Mouse (Mus musculus): Measurements from ENCODE around the gene Clrn3. TPM values are rescaled to one million over a fixed set of nuclear protein-coding genes. Genes with fewer than 3 reads are reported as not detected.
"Not testable (repeated sequence)": the region's sequence is repeated elsewhere in the genome, so short reads cannot be mapped to it uniquely, and the experiment has no call there.

The Clrn3 gene
- polyA plus RNA-seq, 1 experiment from 2014 or later, result 0.13 TPM

DNA sequence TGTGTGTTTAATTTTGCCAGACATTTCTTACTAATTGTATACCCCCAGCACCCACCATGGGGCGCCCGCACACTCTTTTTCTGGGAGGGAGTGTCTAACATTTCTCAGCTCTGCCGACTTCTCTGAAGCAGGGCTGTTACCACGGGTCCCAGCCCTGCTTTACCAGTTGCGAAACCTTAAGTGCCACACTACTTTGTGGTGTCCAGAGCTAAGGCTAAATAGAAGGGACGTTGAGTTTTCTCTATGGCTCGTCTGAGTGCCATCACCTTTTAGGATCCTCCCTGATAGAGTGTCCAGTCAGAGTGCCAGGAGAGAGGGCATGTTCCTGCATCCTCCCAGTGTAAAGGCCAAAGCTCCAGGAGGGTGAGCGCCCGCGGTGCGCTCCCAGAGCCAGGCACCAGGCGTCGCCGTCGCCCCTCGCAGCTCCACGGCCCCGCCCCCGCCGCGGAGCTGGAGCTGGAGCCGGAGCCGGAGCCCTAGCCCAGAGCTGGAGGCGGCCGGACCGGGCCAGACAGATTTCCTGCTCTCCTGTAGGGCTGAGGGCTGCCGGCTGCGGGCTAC, 9.0 kb upstream of the Clrn3 start, which contains the start of gene Ptpre:
Gene Ptpre (plus strand): TSS at position 141 of the 561 bp plus-strand sequence.
- peak; percentile 81 for DNase-seq (ENCODE audit: low spot score)

DNA sequence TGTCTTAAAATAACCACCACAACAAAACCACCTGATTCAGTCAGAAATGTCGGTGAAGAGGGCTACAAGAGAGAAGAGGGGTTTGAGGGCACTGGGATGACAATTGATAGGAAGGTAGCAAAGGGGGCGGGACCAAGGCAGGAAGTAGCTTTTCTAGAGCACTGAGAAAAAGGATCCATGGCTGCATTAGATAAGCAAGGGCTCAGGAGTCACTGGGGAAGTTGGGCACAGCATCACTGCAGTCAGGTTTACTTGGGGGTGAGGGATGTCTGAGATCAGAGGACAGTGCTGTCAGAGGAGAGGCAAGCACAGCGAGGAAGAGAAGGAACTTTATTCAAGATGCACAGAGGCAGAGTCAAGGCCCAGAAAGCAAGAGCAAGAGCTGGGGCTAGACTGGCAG, 7.5 kb upstream of the Clrn3 start:
- DNase-seq (ENCODE audit: low spot score), result no peak

DNA sequence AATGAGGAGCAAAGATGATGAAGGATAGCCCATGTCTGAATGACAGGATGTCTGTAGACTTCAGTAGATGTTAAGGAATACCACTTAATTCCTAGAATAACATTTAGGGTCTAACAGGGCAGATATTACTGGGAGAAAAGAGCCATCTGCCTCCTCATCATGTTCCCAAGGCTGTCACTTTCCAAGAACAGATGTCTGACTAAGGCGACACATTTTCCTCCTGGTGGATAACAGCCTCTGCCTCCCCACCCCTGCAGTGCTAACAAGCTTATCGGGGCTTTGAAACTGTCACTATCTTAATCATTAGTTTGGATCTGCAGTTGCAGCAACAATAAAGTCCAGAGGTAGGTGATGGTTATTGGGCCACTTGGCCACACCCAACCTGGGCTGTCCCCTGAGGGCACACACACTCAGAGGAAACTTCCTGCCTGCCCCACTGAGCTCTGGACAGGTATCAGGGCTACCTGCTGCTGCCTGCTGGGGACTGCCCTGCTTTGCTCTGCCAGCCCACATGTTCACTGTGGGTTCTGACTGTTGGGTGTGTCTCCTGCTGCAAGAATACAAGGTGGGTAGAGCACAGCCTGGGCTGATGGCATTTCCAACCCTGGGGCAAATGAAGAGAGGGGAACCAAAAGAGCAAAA, 6.2 kb upstream of the Clrn3 start:
- DNase-seq (ENCODE audit: low spot score), result no peak

DNA sequence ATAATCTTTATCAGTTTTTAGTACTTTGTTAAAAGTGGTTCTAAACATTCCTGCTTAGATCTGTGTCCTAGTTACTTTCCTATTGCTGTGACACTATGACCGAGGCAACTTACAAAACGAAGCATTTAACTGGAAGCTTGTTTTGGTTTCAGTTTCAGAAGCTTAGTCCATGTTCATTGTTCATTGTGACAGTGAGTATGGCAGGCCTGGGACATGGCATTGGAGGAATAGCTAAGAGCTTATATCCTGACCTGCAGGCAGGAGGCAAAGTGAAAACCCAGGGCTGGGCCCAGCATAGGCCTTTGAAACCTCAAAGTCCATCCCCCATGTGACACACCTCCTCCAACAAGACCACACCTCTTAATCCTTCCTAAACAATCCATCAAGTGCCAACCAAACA, 614 bp upstream of the Clrn3 start:
- no peak for DNase-seq (ENCODE audit: low spot score)

DNA sequence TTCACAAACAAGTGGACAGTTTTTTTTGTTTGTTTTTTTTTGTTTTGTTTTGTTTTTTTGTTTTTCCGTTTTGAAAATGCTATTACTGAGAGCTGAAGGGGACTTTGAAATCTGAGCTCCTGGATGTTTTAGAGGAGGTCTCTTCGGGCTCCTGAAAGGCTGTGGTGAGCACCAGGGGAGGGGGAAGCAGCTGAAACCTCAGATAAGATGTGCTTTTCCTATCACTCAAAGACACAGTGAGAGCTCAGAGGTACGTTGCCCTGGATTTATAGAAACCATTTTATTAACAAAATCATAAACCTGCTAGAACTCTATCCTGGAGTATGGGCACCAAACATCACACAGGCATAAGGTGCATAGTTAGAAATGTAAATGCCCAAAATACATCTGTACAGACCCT, 1.3 kb downstream of the Clrn3 start:
- DNase-seq (ENCODE audit: low spot score), result no peak

DNA sequence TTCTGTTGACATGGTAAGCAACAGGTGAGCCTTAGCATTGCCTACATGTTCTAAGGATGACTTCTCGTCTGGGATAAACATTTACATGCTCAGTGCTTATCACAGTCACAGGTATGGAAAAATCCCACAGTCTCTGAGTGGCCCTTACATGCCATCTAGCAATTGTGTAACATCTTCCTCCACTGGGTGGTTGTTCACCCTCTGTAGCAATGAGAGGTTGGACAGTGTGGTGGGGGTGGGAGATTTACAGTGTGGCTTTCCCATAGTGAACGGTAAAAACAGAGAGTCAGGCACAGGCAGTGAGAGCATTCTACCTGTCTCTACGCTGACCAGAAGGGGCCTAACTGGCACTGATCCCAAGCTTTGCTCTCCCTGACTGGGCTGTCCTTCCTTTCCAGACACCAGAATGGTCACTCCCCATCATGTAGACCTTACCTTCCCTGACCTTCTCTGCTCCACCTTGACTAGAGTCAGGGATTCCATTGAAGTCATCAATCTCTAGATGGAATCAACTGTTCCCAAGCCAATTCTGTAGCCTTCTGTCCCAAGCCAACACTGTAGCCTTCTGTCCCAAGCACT, 1.8 kb downstream of the Clrn3 start:
- DNase-seq (ENCODE audit: low spot score), result no peak

DNA sequence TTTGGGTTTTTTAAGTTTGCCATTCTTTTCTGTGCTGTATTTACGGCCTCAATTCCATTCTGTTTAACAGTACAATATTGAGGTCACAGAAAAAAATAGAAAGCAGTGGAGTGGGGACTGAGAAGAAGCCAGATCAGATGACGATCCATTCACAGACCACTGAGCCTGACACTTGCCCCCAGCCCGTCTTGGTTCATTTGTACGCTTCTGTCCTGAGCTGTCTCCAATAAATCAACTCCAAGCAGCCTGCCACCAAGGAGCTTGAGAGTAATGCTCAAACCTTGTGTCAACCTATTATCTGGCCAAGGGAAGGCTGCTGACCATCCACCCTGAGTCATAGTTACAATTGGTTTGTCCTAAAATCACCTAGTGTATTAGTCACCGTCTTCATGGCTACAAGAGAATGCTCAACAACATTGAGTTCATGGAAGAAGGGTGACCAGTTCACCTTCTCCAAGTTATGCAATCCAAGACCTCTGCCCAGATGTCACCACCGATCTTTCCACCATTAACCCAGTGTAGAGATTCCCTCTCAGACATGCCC, 4.0 kb downstream of the Clrn3 start:
- DNase-seq (ENCODE audit: low spot score), result no peak

DNA sequence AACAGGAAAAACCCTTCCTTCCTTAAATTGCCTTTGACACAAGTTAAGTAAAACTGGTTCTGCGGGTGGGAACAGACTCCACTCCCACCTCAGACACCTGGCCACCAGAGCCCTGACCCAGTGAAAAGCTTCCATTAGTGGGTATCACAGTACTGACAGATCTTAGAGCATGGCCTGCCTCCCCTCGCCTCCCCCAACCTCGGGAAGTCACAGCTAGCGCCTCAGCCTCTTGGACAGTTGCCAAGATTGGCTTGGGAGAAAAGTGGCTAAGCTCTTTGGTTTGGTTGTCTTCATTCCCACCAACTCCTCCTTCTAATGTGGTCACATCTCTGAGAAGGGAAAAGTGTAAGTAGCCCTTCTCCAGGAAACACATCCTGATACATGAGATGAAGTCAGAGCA, 4.5 kb downstream of the Clrn3 start:
- no peak for DNase-seq (ENCODE audit: low spot score)

DNA sequence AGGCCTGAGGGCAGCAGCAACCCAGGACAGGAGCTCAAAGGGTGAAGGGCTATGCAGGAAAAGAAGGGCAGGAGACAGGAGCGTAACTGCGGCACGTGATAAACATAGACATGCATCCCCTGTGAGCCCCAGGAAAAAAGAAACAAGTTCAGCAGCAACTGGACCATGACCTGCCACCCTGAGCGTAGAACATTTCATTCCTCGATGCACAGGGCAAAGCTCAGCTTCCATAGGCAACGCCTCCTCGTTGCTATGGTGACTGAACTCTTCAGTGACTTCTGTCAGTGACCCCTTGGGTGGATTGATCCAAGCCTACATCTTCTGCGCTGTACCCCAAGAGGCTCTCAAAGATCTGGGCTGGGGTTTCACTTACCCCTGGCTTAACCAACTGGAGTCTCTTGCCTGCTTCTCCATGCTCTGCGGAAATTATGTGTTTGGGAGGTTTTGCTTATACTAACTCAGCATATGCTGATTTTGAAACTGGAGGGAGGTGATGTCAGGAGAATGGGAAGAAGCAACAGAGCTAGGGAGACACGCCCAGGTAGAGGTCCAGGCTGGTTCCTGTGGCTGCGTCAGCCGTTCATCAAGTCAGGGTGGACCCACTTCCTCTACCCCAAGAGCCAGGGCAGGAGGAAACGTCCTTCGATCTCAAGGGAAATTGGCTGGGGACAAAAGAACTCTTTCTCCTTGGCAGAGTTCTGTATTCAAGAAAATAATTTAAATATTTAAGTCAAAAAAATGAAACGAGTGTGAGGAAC, 6.5 kb downstream of the Clrn3 start:
- no peak for DNase-seq (ENCODE audit: low spot score)

DNA sequence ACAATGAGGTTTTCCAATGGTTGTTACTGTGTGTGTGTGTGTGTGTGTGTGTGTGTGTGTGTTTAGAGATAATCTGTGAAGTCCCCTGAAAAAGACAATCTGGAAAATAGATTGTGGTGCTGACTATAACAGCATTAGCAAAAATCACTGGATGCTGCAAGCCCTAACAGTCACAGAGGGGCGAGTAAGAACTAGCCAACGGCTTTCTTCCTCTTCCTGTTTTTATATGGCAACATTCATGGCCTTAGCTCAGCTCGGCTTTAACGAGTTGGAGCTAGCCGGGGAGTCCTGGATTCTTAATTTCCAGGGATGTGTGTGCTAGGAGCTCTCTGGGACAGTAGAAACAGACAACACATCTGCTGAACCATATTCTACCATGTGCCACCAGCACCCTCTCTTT, 8.2 kb downstream of the Clrn3 start:
- DNase-seq (ENCODE audit: low spot score), result no peak

DNA sequence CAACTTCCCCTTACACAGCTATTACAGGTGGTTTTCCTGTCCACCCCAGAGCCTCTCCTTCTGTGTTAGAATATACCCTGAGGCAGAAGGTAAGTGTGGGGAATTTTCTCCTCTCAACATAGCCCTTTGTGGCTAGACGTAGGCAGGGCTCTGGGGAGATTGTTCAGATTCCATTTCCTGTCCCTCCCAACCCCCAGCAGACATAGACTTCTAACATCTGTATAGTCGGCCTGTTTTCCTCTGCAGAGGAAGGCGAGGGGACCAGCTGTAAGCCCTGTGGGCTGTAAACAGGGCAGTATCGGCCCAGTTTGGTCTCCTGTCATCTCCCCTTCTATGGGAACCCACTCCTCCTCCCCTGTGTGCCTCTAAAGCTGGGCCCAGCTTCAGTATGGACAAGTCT, 11.3 kb downstream of the Clrn3 start:
- DNase-seq (ENCODE audit: low spot score), result peak; percentile 46

DNA sequence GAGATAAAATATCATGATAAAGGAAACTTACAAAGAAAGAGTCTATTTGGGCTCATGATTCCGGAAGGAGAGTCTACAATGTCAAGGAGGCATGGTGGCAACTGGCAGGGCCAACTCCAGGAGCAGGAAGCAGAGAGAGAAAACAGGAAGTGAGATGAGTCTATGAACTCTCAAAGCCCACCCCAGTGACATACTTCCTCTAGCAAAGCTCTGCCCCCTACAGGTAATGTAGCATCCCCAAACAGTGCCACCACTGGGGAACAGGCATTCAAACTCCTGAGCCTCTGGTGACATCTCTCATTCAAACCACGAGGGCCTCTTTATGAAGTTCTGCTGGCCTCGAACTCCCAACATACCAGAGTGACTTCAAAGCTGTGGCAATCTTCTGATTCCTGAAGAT, 16.7 kb downstream of the Clrn3 start:
- DNase-seq (ENCODE audit: low spot score), result peak; percentile 11

DNA sequence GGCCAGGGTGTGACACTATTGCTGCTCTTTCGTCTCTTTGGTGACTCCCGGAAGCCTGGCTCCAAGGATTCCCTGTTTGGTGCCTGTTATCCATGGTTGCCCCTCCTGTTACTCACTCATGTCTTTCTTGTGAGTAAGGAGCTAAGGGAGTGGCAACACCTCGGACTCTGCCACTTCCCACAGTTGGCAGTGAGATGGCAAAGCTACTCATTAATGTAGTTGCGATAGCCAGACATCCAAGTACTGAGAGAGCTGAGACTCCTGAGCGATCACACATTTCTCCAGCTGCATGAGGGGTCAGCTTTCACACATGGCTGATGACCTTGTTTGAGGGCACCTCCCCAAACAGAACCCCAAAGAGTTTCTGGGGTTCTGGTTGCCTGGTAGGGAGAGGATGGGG, 18.0 kb downstream of the Clrn3 start:
- no peak for DNase-seq (ENCODE audit: low spot score)

DNA sequence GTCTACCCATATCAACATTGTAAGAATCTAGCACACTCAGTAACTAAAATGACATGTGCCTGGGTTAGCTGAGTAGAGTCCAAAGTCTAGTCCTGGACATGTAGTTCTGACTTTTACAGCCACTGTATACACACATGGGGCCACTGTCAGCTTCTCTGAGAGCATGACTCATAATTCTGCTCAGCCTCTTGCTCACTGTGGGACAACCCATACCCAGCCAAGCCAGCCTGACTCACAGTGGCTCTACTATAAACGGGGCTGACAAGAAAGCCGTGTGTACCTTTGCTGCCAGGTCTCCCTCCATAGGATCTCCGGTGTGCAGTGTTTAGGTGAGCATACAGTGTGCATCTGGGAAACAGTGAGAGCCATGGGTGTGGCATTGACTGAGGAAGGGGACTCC, 19.2 kb downstream of the Clrn3 start:
- no peak for DNase-seq (ENCODE audit: low spot score)

DNA sequence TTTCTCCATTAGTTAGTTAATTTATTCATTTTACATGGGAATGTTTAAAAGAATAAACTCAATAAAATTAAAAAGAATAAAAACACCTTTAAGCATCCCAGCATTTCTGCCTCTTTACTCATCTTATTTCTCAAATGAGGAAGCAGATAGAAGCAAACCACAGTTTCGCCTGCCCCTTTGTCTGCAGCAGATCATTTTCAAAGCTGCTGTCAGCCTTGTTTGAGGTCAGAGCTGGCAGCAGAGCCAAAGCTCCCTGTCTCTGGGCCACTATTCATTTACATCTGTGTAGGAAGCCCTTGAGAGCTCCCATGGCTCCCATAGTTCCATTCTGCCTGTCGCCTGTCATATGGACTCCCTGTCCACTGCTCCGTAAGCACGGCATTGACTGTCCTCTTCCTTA, 19.9 kb downstream of the Clrn3 start:
- DNase-seq (ENCODE audit: low spot score), result no peak

DNA sequence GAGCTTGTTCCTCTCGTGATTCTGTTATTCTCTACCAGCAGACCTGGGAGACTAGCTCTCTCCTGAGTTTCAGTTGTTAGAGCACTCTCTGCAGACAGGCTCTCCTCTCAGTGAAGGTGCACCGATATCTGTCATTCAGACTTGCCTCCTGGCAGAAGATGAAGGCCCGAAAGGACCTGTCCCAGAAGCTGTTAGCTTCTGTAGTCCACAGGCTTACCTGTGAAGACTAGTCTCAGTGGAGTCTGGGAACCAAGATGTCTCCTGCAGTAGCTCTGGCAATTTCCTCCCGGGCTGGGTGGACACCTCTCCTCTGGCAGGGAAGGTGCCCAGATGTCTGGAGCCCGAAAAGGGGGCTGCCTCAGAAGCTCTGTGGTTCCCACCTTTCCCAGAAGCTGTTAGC, 21.9 kb downstream of the Clrn3 start:
- DNase-seq (ENCODE audit: low spot score), result not testable (repeated sequence)

DNA sequence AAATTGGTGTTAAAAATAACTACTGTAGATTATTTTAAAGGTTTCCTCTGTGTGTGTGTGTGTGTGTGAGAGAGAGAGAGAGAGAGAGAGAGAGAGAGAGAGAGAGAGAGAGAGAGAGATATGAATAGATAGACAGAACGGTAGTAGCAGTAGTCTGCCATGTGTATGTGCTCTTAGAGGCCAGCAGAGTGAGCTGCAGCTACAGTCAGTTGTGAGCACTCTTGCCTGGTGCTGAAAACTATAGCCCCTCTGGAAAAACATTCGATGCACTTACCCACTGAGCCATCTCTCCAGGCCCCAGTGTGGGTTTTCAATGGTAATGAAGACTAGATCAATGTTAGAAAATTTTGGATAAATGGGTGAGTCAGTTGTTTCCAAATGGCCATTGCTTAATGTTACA, 29.1 kb downstream of the Clrn3 start:
- no peak for DNase-seq (ENCODE audit: low spot score)

DNA sequence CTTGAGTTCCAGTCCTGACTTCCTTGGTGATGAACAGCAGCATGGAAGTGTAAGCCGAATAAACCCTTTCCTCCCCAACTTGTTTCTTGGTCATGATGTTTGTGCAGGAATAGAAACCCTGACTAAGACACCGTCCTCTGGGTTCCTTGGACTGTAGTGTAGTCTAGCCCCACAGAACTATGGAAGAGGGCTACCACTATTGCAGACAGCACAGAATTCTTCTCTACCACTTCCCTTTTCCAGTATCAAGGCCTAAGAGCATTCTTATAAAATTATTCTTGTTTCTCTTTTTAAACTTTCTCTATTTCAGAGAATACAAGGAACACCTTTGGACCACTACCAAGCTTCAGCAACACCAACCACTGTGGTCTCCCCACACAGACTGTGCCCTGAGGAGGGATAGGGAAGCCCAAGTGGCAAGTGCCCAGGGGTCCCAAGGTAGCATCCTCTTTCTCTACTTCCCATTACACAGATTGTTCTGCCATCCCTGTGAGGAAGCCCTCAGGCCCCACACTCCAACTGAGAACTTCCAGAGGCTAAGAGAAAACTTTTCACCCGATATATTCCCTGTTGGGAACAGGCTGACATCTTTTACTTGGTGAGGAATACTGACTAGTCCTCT, 29.8 kb downstream of the Clrn3 start:
- no peak for DNase-seq (ENCODE audit: low spot score)

DNA sequence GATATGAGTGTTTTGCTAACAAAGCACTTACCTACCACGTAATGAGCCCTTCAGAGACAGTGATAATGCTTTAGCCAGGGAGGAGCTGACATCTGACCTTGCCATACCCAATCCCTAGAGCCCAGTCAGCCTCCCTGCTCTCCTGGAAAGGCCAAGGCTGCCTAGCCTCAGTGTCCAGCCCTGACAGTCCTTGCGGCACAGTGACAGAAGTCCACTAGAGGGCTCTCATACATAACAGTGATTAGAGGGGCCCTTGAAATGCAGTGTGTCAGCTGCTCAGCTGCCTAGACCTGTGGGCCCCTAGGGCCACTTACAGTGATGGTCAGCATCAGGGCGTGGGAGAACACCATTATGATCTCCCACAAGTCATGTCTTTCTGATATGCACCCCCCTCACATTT, 33.2 kb downstream of the Clrn3 start:
- no peak for DNase-seq (ENCODE audit: low spot score)

DNA sequence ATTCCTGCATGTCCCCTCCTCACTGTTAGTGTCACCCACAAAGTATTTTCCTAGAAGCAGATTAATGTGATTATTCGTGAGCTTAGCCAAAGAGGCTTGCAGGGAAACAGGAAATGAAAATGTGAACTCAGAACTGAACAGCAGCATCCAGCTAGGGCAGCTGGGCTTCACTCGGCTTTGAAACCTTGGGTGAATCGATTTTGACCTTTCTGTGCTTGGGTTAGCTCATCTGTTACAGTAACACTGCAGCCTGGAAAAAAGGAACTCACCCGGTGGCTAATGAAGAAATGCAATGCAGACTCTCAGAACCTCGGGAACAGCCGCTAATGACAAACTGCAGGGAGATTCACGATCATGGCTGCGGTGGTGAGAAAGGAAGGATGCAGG, 38.0 kb downstream of the Clrn3 start:
- no peak for DNase-seq (ENCODE audit: low spot score)

DNA sequence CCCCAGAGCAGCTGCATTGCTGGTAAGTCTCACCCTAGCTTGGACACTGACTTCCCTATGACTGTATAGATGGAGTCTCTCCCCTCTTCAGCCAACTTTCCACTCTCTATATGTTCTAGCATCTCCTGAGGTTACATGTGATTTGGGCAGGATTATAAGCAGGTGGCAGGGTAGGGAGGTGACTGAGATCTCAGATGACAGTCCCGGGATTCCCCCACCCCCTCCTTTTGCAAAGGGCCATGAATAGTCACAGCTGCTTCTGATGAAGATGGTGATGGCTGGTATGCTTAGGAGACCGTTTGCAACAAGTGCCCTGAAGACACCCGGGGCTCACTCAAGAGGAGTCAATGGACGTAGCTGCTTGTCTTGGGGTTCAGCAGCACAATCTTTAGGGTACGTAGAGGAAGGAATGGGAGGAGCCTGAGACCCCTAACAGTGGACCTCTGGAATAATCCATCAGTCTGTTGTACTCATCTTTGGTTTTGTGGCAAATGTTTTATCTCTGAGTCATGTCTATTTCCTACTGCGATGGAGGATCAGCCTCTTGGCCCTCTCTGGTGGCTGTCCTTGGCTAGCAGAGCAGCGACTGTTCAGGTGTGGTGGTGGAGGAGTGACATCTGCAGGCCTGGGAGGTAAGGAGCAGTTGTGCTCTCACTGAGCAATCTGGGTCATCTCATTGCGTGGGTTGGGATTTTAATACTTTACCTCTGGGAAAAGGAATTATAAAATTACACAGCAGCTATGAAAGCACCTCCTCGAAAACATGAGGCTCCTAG, 38.5 kb downstream of the Clrn3 start:
- DNase-seq (ENCODE audit: low spot score), result no peak
